Mouse (Mus musculus): ENCODE results near the gene Bora. TPM values are rescaled to one million over a fixed set of nuclear protein-coding genes. Genes with fewer than 3 reads are reported as not detected.

The Bora gene
- 5.1 and 14.1 TPM in 2 replicates for polyA plus RNA-seq (2012; ENCODE audit: low replicate concordance)

DNA sequence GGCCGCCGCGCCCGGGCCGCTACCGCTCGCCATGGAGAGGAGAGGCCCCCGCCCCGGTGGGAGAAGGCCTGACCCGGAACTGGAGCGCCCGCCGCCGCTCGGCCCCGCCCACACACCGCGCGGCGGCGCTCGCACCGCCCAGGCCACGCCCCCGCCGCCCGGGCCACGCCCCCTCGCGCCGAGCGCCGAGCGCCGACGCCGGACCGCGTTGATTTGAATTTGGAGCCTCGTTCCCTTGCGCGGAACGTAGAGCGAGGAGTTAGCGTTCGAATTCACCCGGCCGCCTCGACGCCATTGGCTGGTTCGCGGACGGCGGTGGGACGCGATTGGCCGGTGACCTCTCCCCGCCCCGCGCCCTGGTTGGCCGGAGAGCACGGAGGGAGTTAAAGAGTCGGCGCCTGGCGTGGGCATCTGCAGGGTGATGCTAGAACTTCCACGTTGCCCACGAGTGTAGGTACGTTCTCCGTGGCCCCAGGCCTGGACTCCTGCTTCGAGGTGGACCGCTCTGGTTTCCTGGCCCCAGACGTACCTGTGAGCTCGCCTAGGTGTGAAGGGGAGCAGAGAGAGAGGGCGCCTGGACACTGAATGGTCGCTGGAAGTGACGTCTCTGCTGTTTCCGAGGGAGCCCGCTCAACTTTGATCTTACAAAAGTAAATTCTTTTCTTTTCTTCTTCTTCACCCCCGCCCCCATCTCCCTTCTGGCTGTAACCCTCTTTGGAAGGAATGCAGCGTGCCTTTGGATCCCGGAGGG is at the start of gene Bora, which contains the start of gene Mzt1:
TSS of gene Bora (plus strand) at position 192 of the 751 bp plus-strand sequence.
TSS of gene Mzt1 (minus strand) at position 104 of the 751 bp plus-strand sequence.

DNA sequence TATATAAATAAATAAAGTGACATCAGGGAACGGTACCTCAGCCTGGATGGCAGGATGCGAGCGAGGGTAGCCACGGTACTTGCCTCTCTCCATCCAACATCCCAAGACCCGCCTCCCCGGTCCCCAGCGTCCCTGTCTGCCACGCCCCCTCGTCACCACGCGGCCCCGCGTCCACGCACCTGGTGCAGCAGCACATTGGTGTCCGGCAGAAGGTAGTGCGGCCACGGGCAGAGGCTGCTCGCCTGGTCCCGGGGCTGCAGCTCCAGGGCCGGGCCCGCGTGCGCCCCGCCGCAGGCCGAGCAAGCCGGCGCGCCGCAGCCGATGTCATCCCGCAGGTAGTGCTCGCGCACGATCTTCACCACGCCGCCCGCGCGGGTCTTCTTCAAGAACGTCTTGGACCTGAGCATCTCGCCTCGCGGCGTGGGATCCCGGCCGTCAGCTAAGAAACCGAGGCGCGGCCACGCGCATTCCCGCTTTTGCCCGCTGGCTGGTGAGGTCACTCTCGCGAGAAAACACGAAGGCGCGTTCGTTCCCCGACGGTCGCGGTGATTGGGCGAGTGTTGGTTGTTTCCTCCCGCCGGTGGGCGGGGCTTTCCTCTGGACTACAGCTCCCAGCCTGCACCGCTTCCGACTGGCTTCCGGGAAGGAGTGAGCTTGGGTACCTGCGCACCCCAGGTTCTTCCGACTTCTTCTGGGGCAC is 53.4 kb downstream of the Bora start, which contains the start of the genes Pibf1 and Dis3:
TSS of gene Pibf1 (plus strand) at position 158 of the 700 bp plus-strand sequence.
TSS of gene Dis3 (minus strand) at position 504 of the 700 bp plus-strand sequence.

Other genes starting within 250 kb of the Bora start
- 0.58 TPM in 1 of 2 replicates, not detected in the other for gene Rpl36a-ps1, start 51.9 kb upstream of the Bora start, polyA plus RNA-seq (2012; ENCODE audit: low replicate concordance)
- gene Mzt1, start 88 bp upstream of the Bora start, polyA plus RNA-seq (2012; ENCODE audit: low replicate concordance): 7.6 and 11.9 TPM in 2 replicates
- 0.21 and 1.2 TPM in 2 replicates for gene Pibf1, start 53.2 kb downstream of the Bora start, polyA plus RNA-seq (2012; ENCODE audit: low replicate concordance)
- gene Dis3, start 53.5 kb downstream of the Bora start, polyA plus RNA-seq (2012; ENCODE audit: low replicate concordance): 20.9 and 27.2 TPM in 2 replicates